Mouse (Mus musculus) lung, postnatal 0 days (tissue): ENCODE data around the gene Gm19935. TPM values are rescaled to one million over a fixed set of nuclear protein-coding genes. Genes with fewer than 3 reads are reported as not detected.

ENCODE experiments used
- ATAC-seq: fragments of 200-750 bp; cut with Nextera tagmentation; 2 replicates; pipeline ENCODE4 v1.8.0; 2017; ENCODE audit warnings: moderate library complexity
- DNase-seq: peaks from one replicate; pipeline ENCODE4 v3.0.0-alpha.2; 2016; ENCODE audit warnings: low spot score
- H3K27ac ChIP-seq: fragments of 300-500 bp; sonication (generic); 2 replicates; pipeline ENCODE4 v1.5.1; 2014; ENCODE audit warnings: antibody characterized with exemption, mild to moderate bottlenecking, low read length, mixed read lengths
- H3K27me3 ChIP-seq: fragments of 300-500 bp; sonication (generic); replicated peaks from 2 replicates; pipeline ENCODE4 v1.6.1; 2014; ENCODE audit warnings: low read length, mixed read lengths; ENCODE audit not compliant: insufficient read depth
- H3K36me3 ChIP-seq: fragments of 300-500 bp; sonication (generic); 2 replicates; pipeline ENCODE4 v1.6.1; 2014; ENCODE audit warnings: low read length, mixed read lengths; ENCODE audit not compliant: insufficient read depth
- H3K4me1 ChIP-seq: fragments of 300-500 bp; sonication (generic); 2 replicates; pipeline ENCODE4 v1.6.1; 2014; ENCODE audit warnings: antibody characterized with exemption, low read depth, low read length, mixed read lengths; ENCODE audit not compliant: insufficient read depth
- H3K4me2 ChIP-seq: fragments of 300-500 bp; sonication (generic); replicated peaks from 2 replicates; pipeline ENCODE4 v1.6.1; 2014; ENCODE audit warnings: low read depth, mild to moderate bottlenecking, low read length, moderate library complexity, mixed read lengths
- H3K4me3 ChIP-seq: fragments of 300-500 bp; sonication (generic); 2 replicates; pipeline ENCODE4 v1.5.1; 2014; ENCODE audit warnings: low read depth, low read length
- H3K9ac ChIP-seq: fragments of 300-500 bp; sonication (generic); replicated peaks from 2 replicates; pipeline ENCODE4 v1.6.1; 2014; ENCODE audit warnings: low read depth, mild to moderate bottlenecking
- H3K9me3 ChIP-seq: fragments of 300-500 bp; sonication (generic); 2 replicates; pipeline ENCODE4 v1.6.1; 2016; ENCODE audit warnings: low read length, mixed read lengths
- CTCF ChIP-seq: IDR thresholded peaks from 2 replicates; pipeline ENCODE4 v1.5.1; 2016; ENCODE audit warnings: antibody characterized with exemption, mild to moderate bottlenecking
- EP300 ChIP-seq: IDR thresholded peaks from 2 replicates; pipeline ENCODE4 v1.6.1; 2016; ENCODE audit warnings: antibody characterized with exemption, mild to moderate bottlenecking, control low read depth
- WGBS: fragments of 180-500 bp; shearing (Covaris S2); extraction: QIAGEN DNeasy Blood & Tissue Kit; methylation state at CpG from one replicate; pipeline ENCODE4 v1.1.7; 2014; 5-methylcytosine and 5-hydroxymethylcytosine counted together
- polyA plus RNA-seq: library from polyadenylated mRNA; unstranded; fragments of >200 nt; fragmentation: Nextera tagmentation; extraction: Ambion mirVana; gene quantifications from 2 replicates; pipeline ENCODE4 v1.2.1, GENCODE M21; 2015

The Gm19935 gene
- polyA plus RNA-seq, 1 experiment from 2014 or later, result 9.9 TPM

- H3K36me3 ChIP-seq, result no peaks in the 10 kb centered on the region
- H3K4me3 ChIP-seq, result no peak overlapping the region
- TF ChIP-seq EP300, result no peak
- TF ChIP-seq CTCF, result no peak
- no peak overlapping the region for H3K27ac ChIP-seq
- H3K9me3 ChIP-seq, result no peaks in the 10 kb centered on the region
- no peaks in the 10 kb centered on the region for H3K27me3 ChIP-seq
- WGBS, result 79% methylated on average over 9 of the region's 9 CpGs
- DNase-seq (no peak), ATAC-seq (no peak)
- no peak overlapping the region for H3K9ac ChIP-seq
- H3K4me1 ChIP-seq, result no peaks in the 10 kb centered on the region; the same call in 1 of the 2 replicates
- H3K4me2 ChIP-seq, result no peak overlapping the region
Measured at GRCm38 (mm10) chr8:90825459-90825871, 8.3 kb upstream of the Gm19935 start.

GRCm38 (mm10) chr8:90822443-90822842 is 5.2 kb upstream of the Gm19935 start:
- no peak overlapping the region for H3K4me3 ChIP-seq
- H3K9ac ChIP-seq, result no peak overlapping the region
- DNase-seq, result peak; percentile 32
- H3K4me2 ChIP-seq, result no peak overlapping the region
- H3K9me3 ChIP-seq, result no peaks in the 10 kb centered on the region
- no peak for ATAC-seq
- H3K27me3 ChIP-seq, result no peaks in the 10 kb centered on the region
- WGBS, result 7% methylated on average over 11 of the region's 11 CpGs
- TF ChIP-seq EP300 (no peak), CTCF (no peak)
- no peak overlapping the region for H3K27ac ChIP-seq
- no peaks in the 10 kb centered on the region for H3K4me1 ChIP-seq
- no peaks in the 10 kb centered on the region for H3K36me3 ChIP-seq

- Histone ChIP-seq H3K4me3 (no peak overlapping the region), H3K27ac (no peak overlapping the region), H3K36me3 (no peaks in the 10 kb centered on the region), H3K4me1 (no peaks in the 10 kb centered on the region), H3K9me3 (no peaks in the 10 kb centered on the region), H3K27me3 (no peaks in the 10 kb centered on the region), H3K4me2 (no peak overlapping the region), H3K9ac (no peak overlapping the region)
- TF ChIP-seq CTCF (no peak), EP300 (no peak)
- ATAC-seq (no peak), DNase-seq (no peak)
- 45% methylated on average over 4 of the region's 4 CpGs for WGBS
Measured at GRCm38 (mm10) chr8:90820321-90820696, 3.1 kb upstream of the Gm19935 start.

- ATAC-seq, result no peak
- Histone ChIP-seq H3K36me3 (no peaks in the 10 kb centered on the region), H3K4me3 (no peak overlapping the region), H3K27me3 (no peaks in the 10 kb centered on the region), H3K9me3 (no peaks in the 10 kb centered on the region), H3K4me1 (no peaks in the 10 kb centered on the region), H3K4me2 (no peak overlapping the region), H3K27ac (no peak overlapping the region), H3K9ac (no peak overlapping the region)
- DNase-seq, result no peak
- TF ChIP-seq EP300 (no peak), CTCF (no peak)
- 78% methylated on average over 9 of the region's 9 CpGs for WGBS
Measured at GRCm38 (mm10) chr8:90819561-90820320, 2.5 kb upstream of the Gm19935 start.

- Histone ChIP-seq H3K9me3 (no peaks in the 10 kb centered on the region), H3K4me1 (no peaks in the 10 kb centered on the region), H3K9ac (no peak overlapping the region), H3K4me2 (no peak overlapping the region), H3K27me3 (no peaks in the 10 kb centered on the region), H3K27ac (no peak overlapping the region), H3K36me3 (no peaks in the 10 kb centered on the region), H3K4me3 (no peak overlapping the region)
- TF ChIP-seq CTCF (no peak), EP300 (no peak)
- DNase-seq (no peak), ATAC-seq (no peak)
- 72% methylated on average over 23 of the region's 23 CpGs for WGBS
Measured at GRCm38 (mm10) chr8:90816061-90816882, 921 bp downstream of the Gm19935 start.

- H3K9ac ChIP-seq, result no peak overlapping the region
- DNase-seq, result no peak
- TF ChIP-seq CTCF, result peak; percentile 41
- no peak for TF ChIP-seq EP300
- H3K4me2 ChIP-seq, result no peak overlapping the region
- 88% methylated on average over 10 of the region's 10 CpGs for WGBS
- H3K27ac ChIP-seq, result no peak overlapping the region
- no peaks in the 10 kb centered on the region for H3K36me3 ChIP-seq
- ATAC-seq, result no peak
- no peaks in the 10 kb centered on the region for H3K9me3 ChIP-seq
- no peak overlapping the region for H3K4me3 ChIP-seq
- no peaks in the 10 kb centered on the region for H3K27me3 ChIP-seq
- no peaks in the 10 kb centered on the region for H3K4me1 ChIP-seq
Measured at GRCm38 (mm10) chr8:90813602-90814320, 3.4 kb downstream of the Gm19935 start.
